Mouse (Mus musculus): ENCODE measurements around the gene Sdc4. TPM values are rescaled to one million over a fixed set of nuclear protein-coding genes. Genes with fewer than 3 reads are reported as not detected.
A peak's percentile ranks its signal among the peaks of the same experiment; 100 is the strongest.

Sdc4 gene
- 120 and 126 TPM in 2 replicates for polyA plus RNA-seq (2015; fragmentation: Nextera tagmentation; extraction: Ambion mirVana)

DNA sequence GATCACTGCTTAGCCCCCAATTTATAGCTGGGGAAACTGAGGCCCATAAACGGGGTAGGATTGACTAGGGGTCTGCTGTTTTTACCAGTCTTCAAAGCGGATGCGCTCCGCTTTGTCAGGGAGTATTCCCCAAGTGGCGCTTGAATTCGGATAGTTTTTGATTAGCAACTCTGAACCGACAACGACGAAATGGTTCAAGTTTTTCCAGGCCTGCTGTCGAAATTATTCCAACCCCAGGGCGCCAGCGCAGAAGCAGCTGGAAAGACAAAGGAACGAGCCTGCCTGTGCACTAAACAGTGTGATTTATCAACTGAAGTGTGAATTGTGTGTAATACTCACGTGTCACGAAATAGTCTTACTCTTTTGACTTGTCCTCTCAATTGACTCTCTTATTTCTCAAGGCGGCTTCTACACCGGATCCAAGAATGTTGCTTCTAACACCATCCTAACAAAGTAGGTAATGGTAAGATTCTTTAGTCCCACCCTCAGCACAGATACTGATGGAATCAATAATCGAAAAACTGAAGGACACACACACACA, at the start of gene Sdc4:
Gene Sdc4 (minus strand): TSS at position 428 of the 541 bp plus-strand sequence.
- Histone ChIP-seq H3K27me3 (replicated peaks) (no peaks in the 10 kb centered on the region), H3K9me3 (no peaks in the 10 kb centered on the region), H3K9ac (peak within 1 kb of the TSS; percentile 79), H3K4me2 (replicated peaks) (peak within 1 kb of the TSS; percentile 83), H3K4me1 (replicated peaks) (peaks cover 27% of the 10 kb centered on the region), H3K36me3 (no peaks in the 10 kb centered on the region), H3K27ac (peak within 1 kb of the TSS; percentile 88), H3K4me3 (replicated peaks) (peak within 1 kb of the TSS; percentile 73)
- no peak for ATAC-seq
- WGBS, result 14% methylated on average over 18 of the region's 18 CpGs

DNA sequence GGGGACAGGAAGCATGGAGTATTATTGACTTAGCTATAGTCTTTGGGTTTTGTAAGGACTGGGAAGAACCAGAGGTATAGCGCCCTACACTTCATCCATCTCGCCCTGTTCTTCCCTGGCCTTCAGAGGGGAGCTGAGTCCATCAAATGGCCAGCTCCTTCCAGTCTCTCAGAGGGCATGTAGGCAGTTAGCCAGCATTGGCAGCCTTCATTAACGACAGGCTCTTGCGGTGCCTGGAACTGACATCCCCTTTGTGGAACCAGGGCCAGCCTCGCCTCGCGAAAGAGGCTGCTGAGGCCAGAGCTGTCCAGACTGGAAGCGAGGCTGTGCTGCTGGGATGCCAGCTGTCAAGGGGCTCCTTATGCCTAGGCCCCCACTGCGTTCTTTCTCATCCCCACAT, 44.1 kb upstream of the Sdc4 start:
- no peak overlapping the region for H3K27ac ChIP-seq
- H3K4me3 ChIP-seq (replicated peaks), result no peak overlapping the region
- 78% methylated on average over 9 of the region's 9 CpGs for WGBS
- peak overlapping the region; percentile 100; the same call in 1 of the 2 replicates for H3K4me2 ChIP-seq (replicated peaks)
- H3K9me3 ChIP-seq, result no peaks in the 10 kb centered on the region
- H3K36me3 ChIP-seq, result no peaks in the 10 kb centered on the region
- peaks cover 15% of the 10 kb centered on the region for H3K4me1 ChIP-seq (replicated peaks)
- H3K9ac ChIP-seq, result no peak overlapping the region
- peaks cover 5% of the 10 kb centered on the region for H3K27me3 ChIP-seq (replicated peaks)
- ATAC-seq, result no peak

DNA sequence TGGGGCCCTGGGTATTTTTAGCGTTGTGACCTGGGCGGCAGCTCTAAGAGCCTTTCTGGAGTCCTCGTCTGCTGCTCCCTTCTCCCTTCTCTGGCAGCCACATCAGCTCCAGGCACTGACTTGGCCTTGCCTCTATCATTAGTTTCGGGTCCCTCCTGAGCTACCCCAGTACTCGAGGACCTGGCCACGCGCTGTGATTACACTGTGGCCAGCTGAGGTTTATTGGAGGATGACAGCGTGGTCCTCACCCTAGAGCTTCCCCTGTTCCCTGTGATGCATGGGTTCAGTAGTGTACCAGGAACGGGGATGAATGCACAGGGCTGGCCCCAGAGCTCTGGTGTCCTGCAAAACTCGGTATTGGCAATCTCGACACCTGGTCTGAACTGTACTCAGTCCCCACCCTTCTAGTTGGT, 43.4 kb upstream of the Sdc4 start:
- Histone ChIP-seq H3K27me3 (replicated peaks) (peaks cover 5% of the 10 kb centered on the region), H3K4me3 (replicated peaks) (peak overlapping the region; percentile 90), H3K27ac (no peak overlapping the region), H3K4me1 (replicated peaks) (peaks cover 15% of the 10 kb centered on the region), H3K36me3 (no peaks in the 10 kb centered on the region), H3K9ac (peak overlapping the region; percentile 72), H3K4me2 (replicated peaks) (peak overlapping the region; percentile 100), H3K9me3 (no peaks in the 10 kb centered on the region)
- 6% methylated on average over 11 of the region's 11 CpGs for WGBS
- peak; percentile 32; the same call in 1 of the 2 replicates for ATAC-seq

DNA sequence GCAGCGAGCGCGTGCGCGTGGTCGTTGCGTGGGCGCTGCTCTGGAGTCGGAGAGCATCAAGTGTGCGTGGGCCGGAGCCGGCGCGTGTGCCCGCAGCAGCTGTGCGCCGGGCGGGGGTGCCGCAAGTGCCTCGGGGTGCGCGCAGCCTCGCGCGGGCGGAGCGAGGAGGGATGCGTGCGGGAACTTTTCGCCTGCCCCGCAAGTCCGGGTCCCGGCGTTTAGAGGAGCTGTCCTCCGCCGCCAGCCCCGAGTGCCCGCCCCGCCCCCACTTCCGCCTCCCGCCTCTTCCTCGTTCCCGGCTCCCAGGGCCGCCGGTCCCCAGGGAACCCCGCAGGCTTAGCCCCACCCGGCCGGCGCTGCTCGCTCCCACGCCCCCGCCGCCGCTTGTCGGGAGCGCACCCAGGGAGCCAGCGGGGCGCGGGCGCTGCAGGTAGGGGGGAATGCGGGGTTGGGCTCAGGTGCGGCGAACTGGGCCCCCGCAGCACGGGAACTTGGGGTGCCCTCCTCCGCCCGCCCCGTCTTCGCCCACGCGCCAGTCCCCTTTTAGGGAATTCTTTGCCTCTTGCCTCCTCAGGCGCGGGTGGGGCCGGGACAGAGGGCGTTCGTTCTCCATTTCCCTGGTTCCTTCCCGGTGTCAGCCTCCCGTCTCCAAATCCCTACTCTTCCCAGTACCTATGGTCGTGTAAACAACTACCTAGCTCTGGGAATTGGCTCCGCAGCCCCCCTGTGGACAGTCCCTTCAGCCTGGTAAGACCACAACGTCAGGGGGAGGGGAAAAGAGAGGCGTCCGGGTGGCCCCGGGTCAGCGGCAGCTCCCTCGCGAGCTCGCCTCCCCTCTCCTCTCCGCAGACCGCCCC, 42.8 kb upstream of the Sdc4 start:
- H3K4me2 ChIP-seq (replicated peaks), result peak overlapping the region; percentile 100
- H3K27ac ChIP-seq, result peak overlapping the region; percentile 36; the same call in 1 of the 2 replicates
- H3K9ac ChIP-seq, result peak overlapping the region; percentile 72
- peak; percentile 83 for ATAC-seq
- H3K9me3 ChIP-seq, result no peaks in the 10 kb centered on the region
- peaks cover 5% of the 10 kb centered on the region for H3K27me3 ChIP-seq (replicated peaks)
- WGBS, result under 1% methylated on average over 87 of the region's 90 CpGs
- peaks cover 15% of the 10 kb centered on the region for H3K4me1 ChIP-seq (replicated peaks)
- H3K4me3 ChIP-seq (replicated peaks), result peak overlapping the region; percentile 90
- H3K36me3 ChIP-seq, result no peaks in the 10 kb centered on the region

DNA sequence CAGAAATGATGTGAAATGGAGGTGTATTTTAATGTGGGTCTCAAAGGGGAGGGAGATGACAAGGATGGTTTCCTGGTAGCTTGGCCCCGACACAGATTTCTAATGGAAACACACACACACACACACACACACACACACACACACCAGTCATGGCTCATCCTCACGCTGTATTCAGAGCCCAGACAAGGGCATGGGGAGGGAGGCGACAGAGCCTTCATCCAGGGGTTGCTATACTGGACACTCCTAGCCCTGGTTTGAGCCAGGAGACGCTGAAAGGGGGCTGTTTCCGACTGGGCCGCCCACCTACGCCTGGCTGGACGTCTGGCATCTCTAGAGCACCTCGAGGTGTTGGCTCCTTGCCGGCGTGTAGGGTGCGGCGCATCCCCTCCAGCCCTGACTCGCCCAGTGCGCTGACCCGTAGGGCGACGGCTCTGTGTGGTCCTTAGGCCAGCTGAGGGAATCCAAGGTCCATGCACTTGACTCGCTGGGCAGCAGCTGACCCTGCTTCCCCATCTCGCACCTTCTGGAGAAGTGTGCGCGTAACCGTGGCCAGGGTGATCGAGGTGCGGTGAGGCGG, 42.1 kb upstream of the Sdc4 start, which contains the start of gene Dbndd2:
Gene Dbndd2 (plus strand): TSS at position 426 of the 577 bp plus-strand sequence.
- H3K9ac ChIP-seq, result peak within 1 kb of the TSS; percentile 72
- H3K27me3 ChIP-seq (replicated peaks), result peaks cover 5% of the 10 kb centered on the region
- no peaks in the 10 kb centered on the region for H3K9me3 ChIP-seq
- H3K4me2 ChIP-seq (replicated peaks), result peak within 1 kb of the TSS; percentile 100
- H3K4me3 ChIP-seq (replicated peaks), result peak within 1 kb of the TSS; percentile 90
- ATAC-seq, result peak; percentile 70
- WGBS, result 1% methylated on average over 26 of the region's 26 CpGs
- no peaks in the 10 kb centered on the region for H3K36me3 ChIP-seq
- H3K27ac ChIP-seq, result peak within 1 kb of the TSS; percentile 36; the same call in 1 of the 2 replicates
- peaks cover 15% of the 10 kb centered on the region for H3K4me1 ChIP-seq (replicated peaks)

DNA sequence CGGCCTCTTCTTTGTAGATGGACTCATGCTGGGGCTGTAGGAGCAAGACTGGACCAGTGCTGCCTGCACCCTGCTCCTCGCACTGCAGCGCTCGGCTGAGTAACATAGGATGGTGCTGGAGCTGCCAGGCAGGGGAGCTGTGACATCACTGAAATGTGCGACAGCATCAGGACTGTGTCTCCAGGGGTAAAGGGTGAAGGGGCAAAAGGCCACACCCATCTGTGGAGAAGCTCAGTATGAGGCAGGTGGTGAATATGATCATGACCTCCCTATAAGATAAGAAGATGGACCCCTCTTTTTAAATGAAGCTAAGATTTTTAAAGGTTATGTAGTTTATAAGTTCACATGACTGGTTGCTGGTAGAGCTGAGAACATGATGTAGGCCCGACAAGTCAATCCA, 29.9 kb upstream of the Sdc4 start, which contains the start of gene Trp53tg5:
Gene Trp53tg5 (minus strand): TSS at position 101 of the 400 bp plus-strand sequence.
- ATAC-seq, result no peak
- no peak within 1 kb of the TSS for H3K27ac ChIP-seq
- H3K4me2 ChIP-seq (replicated peaks), result no peak within 1 kb of the TSS

DNA sequence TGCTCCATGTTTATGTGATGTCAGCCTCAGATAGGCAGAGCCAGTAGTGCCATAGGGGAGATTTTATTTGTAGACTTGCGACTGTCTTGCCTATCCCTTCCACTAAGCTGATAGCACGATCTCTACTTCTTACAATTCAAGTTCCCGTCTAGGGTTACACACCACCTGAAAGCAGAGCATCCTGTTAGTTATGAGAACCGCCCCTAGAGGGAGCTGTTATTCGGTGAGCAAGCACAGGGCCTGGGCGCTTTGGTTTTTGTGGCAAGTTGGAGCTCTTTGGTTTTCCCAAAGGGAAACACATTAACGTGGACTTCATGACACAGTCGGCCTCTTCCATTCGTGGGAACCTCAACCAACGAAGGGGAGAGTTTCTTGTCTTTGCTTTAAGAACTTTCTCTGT, 26.6 kb upstream of the Sdc4 start:
- H3K4me3 ChIP-seq (replicated peaks), result no peak overlapping the region
- no peak; the same call in 1 of the 2 replicates for ATAC-seq
- no peaks in the 10 kb centered on the region for H3K9me3 ChIP-seq
- H3K4me2 ChIP-seq (replicated peaks), result no peak overlapping the region
- no peaks in the 10 kb centered on the region for H3K4me1 ChIP-seq (replicated peaks)
- 30% methylated on average over 10 of the region's 10 CpGs for WGBS
- no peaks in the 10 kb centered on the region for H3K36me3 ChIP-seq
- no peak overlapping the region for H3K9ac ChIP-seq
- no peaks in the 10 kb centered on the region for H3K27me3 ChIP-seq (replicated peaks)
- H3K27ac ChIP-seq, result no peak overlapping the region

More for the DNA sequence above, 29.9 kb upstream of the Sdc4 start, which contains the start of gene Trp53tg5:
- Histone ChIP-seq H3K27me3 (replicated peaks) (no peaks in the 10 kb centered on the region), H3K9me3 (no peaks in the 10 kb centered on the region), H3K4me3 (replicated peaks) (no peak within 1 kb of the TSS), H3K36me3 (no peaks in the 10 kb centered on the region), H3K4me1 (replicated peaks) (no peaks in the 10 kb centered on the region), H3K9ac (no peak within 1 kb of the TSS)
- WGBS, result 85% methylated on average over 6 of the region's 6 CpGs

DNA sequence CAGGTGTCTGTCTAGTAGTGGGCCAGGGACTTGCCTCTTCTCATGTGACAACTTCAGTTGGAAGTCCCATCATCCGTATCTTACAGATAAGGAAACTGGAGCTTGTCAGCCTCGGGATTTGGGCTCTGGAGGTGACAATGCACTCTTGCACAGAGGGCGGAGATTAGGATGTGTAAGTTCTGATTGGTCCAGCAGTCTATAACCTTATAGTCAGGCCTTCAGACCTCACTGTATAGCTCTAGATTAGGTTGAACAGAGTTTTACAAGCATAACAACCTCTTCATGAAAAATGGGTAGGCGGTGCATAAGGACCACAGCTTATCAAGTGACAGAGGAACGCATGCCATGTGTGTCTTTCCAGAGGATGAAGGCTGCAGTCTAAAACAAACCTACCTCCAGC, 23.1 kb upstream of the Sdc4 start:
- H3K27ac ChIP-seq, result no peak overlapping the region
- H3K27me3 ChIP-seq (replicated peaks), result no peaks in the 10 kb centered on the region
- no peak overlapping the region for H3K9ac ChIP-seq
- H3K36me3 ChIP-seq, result peaks cover 9% of the 10 kb centered on the region
- WGBS, result 78% methylated on average over 5 of the region's 5 CpGs
- H3K9me3 ChIP-seq, result no peaks in the 10 kb centered on the region
- H3K4me2 ChIP-seq (replicated peaks), result no peak overlapping the region
- ATAC-seq, result no peak
- no peak overlapping the region for H3K4me3 ChIP-seq (replicated peaks)
- peaks cover 3% of the 10 kb centered on the region; the same call in 1 of the 2 replicates for H3K4me1 ChIP-seq (replicated peaks)

DNA sequence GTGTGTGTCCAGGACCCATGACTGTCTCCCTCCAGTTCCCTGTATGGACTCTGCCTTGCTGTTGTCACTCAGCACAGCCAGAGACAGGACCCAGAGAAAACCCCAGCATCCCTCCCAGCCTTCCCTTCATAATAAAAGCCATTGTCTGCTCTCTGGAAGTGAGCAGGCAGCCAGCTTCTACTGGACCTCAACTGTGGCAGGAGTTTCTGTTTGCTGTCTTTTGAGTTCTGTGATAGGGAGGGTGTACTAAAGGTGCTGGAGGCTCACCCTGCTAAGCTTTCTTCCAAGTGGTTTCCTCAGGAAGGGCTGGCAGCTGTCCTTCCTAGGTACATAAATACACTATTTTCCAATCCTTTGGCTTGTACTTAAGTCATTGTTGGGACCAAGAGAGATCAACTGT, 21.5 kb upstream of the Sdc4 start:
- no peak for ATAC-seq

DNA sequence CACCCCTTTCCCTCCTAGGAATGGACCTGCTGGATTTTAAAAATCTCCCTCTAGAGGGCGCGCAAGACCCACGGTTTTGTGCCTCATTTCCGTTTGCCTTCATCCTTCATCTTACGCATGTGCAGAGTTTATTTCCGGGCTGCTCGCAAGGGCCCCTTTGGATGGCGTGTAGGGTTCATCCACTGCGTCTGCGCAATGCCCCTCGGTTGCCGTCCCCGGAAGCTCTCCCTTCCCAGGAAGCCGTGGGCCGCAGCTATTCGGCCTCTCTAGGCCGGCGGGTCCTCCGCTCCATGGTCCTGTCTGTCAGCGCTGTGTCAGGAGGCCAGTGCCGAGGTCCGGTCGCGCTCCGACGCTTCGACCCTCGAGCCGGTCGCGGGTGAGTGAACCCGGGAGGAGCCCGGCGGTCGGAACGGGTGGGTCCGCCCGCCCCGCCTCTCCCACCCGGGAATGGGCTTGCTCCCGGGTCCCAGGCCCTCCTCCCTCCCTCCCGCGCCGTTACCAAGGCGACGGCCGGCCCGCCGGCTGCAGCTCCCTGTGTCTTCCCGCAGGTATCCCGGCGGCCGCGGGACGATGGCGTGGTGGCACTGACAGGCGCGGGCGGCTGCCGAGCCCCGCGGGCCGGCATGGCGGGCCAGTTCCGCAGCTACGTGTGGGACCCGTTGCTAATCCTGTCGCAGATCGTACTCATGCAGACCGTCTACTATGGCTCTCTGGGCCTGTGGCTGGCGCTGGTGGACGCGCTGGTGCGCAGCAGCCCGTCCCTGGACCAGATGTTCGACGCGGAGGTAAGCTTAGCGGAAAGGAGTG, 17.3 kb upstream of the Sdc4 start, which contains the start of gene Gm20458:
Gene Gm20458 (plus strand): TSS at position 223 of the 807 bp plus-strand sequence.
- under 1% methylated on average over 79 of the region's 79 CpGs for WGBS
- peak within 1 kb of the TSS; percentile 65 for H3K4me2 ChIP-seq (replicated peaks)
- peak within 1 kb of the TSS; percentile 88 for H3K4me3 ChIP-seq (replicated peaks)
- no peaks in the 10 kb centered on the region for H3K9me3 ChIP-seq
- H3K4me1 ChIP-seq (replicated peaks), result peaks cover 13% of the 10 kb centered on the region
- ATAC-seq, result peak; percentile 95
- no peaks in the 10 kb centered on the region for H3K27me3 ChIP-seq (replicated peaks)
- peaks cover 9% of the 10 kb centered on the region for H3K36me3 ChIP-seq
- peak within 1 kb of the TSS; percentile 63 for H3K9ac ChIP-seq
- peak within 1 kb of the TSS; percentile 59 for H3K27ac ChIP-seq

More for the DNA sequence above, 21.5 kb upstream of the Sdc4 start:
- Histone ChIP-seq H3K9me3 (no peaks in the 10 kb centered on the region), H3K4me1 (replicated peaks) (peaks cover 5% of the 10 kb centered on the region; the same call in 1 of the 2 replicates), H3K27ac (no peak overlapping the region), H3K4me3 (replicated peaks) (no peak overlapping the region), H3K27me3 (replicated peaks) (no peaks in the 10 kb centered on the region), H3K4me2 (replicated peaks) (no peak overlapping the region), H3K36me3 (peaks cover 9% of the 10 kb centered on the region), H3K9ac (no peak overlapping the region)

DNA sequence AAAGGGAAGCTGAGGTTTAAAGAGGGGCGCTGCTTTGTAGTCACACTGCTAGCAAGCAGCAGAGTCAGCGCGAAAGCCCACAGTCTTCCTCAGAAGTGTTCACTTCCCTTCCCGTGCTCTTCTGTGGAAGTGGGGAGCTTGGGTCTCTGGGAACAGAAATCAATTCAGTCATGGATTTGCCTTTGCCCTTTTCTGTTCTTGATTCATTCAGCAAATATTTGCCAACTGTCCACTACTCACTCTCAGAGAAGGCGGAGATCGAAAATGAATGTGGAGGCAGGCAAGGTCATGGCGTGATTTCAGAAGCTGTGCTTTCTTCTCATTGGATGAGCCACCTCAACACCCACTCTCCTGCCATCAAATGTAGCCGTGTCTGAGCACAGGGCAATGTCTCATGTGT, 14.8 kb upstream of the Sdc4 start:
- no peak; the same call in 1 of the 2 replicates for ATAC-seq
- no peak overlapping the region for H3K4me3 ChIP-seq (replicated peaks)
- no peak overlapping the region for H3K9ac ChIP-seq
- H3K36me3 ChIP-seq, result peaks cover 4% of the 10 kb centered on the region; the same call in 1 of the 2 replicates
- H3K4me1 ChIP-seq (replicated peaks), result peaks cover 27% of the 10 kb centered on the region
- 67% methylated on average over 8 of the region's 8 CpGs for WGBS
- H3K27me3 ChIP-seq (replicated peaks), result no peaks in the 10 kb centered on the region
- peak overlapping the region; percentile 42 for H3K27ac ChIP-seq
- 0 out of 2 replicates have a peak overlapping the region, but pooled peaks have one; percentile 2 for H3K4me2 ChIP-seq (replicated peaks)
- H3K9me3 ChIP-seq, result no peaks in the 10 kb centered on the region

Data from intestine, embryonic 15.5 days (tissue).